Mouse (Mus musculus) liver, embryonic 14.5 days (tissue): ENCODE measurements around the gene Rarres2.

Experiments used
- CTCF ChIP-seq: IDR thresholded peaks from 2 replicates; pipeline ENCODE4 v1.5.1; 2016; ENCODE audit warnings: antibody characterized with exemption, low read depth, control low read depth
- EP300 ChIP-seq: IDR thresholded peaks from 2 replicates; pipeline ENCODE4 v1.6.1; 2016; ENCODE audit warnings: antibody characterized with exemption, low read depth

- TF ChIP-seq EP300 (no peak), CTCF (no peak)
Observed at GRCm38 (mm10) chr6:48537105-48537954, 35.3 kb downstream of the Rarres2 start, which contains the start of gene Atp6v0e2.
